Mouse (Mus musculus) thymus, postnatal 36 days (tissue): ENCODE results near the gene Ager.

ENCODE experiments used
- DNase-seq, 2 experiments: peaks; one replicate each; pipeline ENCODE4 v3.0.0; 2022; ENCODE audit warnings: mixed read lengths in 2 of 2

The Ager gene

DNA sequence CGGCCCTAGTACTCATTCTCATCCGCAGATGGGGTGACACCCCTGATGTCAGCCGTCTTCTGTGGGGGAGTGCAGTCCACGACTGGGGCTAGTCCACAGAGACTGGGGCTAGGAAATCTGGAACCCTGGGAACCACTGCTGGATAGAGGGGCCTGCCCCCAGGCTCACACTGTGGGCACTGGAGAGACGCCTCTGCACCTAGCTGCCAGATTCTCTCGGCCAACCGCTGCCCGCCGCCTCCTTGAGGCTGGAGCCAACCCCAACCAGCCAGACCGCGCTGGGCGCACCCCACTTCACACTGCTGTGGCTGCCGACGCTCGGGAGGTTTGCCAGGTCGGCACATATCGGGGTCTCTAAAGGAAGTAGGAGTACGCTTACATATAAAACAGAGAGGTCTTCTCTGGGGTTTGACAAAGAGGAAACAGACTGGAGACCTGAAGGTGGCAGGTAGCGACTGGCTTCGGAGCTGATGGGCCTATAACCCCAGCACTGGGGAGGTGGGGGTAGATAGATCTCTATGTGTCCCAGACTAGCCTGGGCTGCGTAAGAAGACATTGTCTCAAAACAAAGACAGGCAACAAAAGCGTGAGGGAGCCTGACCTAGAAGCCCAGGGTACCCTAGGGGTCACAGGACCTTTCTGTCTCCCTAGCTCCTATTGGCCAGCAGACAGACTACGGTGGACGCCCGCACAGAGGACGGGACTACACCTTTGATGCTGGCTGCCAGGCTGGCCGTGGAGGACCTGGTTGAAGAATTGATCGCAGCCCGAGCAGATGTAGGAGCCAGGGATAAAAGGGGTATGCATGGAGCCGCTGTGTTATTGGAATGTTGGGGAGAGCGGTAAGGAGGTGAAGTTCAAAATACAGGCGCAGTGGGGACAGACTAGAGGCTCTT is 11.5 kb upstream of the Ager start:
- DNase-seq = no peak

- DNase-seq = peak; percentile 59 to 92
Observed at GRCm38 (mm10) chr17:34586796-34587422, 10.8 kb upstream of the Ager start.

DNA sequence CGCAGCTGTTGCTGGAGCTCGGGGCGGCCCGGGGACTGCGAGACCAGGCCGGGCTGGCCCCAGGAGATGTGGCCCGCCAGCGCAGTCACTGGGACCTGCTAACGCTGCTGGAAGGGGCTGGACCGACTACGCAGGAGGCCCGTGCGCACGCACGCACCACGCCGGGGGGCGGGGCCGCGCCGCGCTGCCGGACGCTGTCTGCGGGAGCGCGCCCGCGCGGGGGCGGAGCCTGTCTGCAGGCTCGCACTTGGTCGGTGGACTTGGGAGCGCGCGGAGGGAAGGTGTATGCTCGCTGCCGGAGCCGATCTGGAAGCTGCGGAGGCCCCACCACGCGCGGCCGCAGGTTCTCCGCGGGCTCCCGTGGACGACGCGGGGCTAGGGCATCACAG is 10.2 kb upstream of the Ager start:
- DNase-seq = peak; percentile 97 to 98

- DNase-seq = no peak
Observed at GRCm38 (mm10) chr17:34587814-34588213, 9.8 kb upstream of the Ager start.

DNA sequence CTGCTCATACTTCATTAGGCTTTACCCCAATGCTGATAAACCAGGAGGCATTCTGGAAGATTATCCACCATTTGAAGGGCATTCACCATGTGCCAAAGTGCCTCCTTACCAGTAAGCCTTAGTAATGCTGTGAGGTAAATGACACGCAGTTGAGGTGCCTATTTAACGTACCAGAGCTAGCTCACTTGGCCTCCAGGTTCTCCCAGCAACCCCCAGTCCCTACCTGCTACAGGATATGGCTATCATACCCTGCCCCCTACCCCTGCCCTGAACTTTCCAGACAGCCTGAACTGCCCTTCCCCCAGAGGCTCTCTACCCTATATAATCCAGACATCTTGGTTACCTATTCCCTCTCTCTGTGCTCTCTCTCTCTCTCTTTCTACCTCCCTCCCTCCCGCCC is 8.9 kb upstream of the Ager start:
- peak in 1 of 2 experiments; percentile 42 for DNase-seq

DNA sequence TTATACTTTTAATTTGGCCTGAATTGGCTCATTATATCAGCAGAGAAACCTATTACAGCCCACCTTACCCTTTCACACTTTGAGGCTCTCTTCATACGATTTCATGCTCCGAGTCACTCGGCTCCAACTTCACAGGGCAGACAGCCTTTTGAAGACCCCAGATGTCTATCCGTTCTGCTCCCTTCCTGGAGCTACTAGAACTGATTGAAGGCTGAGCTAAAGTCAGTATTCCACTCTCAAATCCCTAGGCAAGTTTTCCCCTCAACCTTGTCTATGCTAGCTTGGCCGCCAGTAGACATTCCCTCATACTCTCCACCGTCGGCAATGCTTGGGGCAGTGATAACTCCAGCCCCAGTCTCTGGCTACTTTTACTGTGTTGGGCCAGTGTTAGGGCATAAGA is 8.5 kb upstream of the Ager start:
- DNase-seq = peak in 1 of 2 experiments; percentile 33

GRCm38 (mm10) chr17:34589681-34590101 is 8.0 kb upstream of the Ager start, which contains the start of gene Gpsm3:
Gpsm3 (plus strand) TSS chr17:34589806.
- DNase-seq = peak; percentile 79 to 82

DNA sequence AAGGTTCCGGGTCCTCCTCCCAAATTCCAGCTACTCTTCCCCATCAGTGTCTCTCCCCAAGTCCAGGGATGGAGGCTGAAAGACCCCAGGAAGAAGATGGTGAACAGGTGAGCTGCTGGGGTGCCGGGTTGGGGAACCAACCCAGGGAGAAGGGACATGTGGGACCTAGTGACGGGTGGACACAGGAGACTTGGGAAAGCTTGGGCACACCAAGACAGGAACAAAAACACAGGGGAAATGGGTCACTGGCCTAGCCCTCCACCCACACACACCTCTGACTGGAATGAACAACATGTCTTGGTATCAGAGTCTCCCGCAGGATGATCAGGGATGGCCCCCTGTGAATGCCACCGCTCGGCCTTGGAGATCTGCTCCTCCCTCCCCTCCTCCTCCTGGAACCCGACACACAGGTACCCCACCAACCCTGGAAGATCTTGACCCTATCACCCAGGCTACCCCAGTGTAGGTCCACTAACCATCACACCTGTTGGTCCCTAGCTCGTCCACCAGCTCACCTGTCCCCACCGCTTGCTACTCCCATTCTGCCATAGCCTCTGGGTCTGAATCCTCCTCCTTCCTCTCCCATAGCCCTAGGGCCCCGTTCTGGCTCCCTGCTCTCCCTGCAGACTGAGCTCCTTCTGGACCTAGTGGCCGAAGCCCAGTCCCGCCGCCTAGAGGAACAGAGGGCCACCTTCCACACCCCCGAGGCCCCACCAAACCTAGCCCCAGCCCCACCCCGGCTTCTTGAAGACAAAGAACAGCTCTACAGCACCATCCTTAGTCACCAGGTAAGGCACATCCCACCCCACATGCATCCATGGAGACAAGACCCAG is 7.3 kb upstream of the Ager start:
- peak; percentile 43 to 61 for DNase-seq

GRCm38 (mm10) chr17:34591029-34591993 is 6.4 kb upstream of the Ager start, which contains the start of gene Pbx2:
Pbx2 (plus strand) TSS chr17:34591266.
- peak; percentile 56 to 63 for DNase-seq

DNA sequence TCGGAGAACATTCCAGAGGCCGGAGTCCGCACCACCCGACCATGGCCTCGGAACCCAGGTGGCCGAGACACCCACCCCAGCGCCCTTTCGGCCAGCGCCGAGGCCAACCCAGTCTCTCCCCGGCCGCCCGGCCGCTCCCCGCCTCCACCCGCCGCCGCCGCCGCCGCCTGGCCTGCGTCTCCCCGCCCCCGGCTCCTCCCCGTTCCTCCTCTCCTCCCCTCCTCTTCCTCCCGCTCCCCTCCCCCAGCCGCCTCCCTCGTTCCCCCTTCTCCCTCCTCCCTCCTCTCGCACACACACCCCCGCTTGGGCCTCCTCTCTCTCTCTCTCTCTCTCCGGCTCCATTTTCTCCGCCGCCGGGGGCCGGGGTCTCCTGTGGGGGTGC is 5.7 kb upstream of the Ager start:
- peak; percentile 92 for DNase-seq

DNA sequence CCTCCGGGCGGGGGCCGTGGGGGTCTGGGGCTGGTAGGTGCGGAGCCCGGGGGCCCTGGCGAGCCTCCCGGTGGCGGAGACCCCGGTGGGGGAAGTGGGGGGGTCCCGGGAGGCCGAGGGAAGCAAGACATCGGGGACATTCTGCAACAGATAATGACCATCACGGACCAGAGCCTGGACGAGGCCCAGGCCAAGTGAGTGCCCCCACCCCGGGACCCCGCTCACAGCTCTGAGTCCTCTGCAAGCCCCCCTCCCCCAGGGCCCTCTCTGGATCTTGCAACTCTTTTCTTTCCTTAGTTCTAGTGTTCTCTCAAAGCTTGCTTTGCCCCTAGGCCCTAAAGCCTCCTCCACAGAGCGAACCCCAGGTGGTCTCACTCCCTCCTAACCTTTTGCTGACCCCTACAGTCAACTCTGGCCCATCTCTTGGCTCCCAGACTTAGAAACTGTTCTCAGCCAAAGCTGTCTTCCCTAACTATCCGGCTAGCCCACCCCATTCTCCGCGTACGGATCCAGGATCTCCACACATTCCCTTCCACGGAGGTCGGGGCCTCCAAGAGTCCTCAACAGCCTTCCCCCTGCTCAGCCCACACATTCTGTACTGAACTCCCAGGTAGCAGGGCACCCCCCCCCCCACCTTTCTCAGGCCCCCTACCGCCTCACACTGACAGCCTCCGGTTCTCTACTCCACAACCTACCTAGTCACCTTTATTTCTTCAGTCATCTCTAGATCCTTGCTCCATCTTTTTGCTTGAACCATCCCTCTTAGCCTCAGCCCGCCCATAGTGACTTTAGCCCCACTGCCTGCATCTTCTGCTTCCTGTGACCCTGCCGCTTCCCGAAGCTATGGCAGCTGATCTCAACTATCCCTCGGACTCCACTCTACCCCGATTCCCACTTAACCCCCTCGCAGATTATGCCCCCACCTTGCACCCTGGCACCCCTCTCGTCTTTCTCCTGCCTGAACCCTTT is 4.8 kb upstream of the Ager start:
- DNase-seq = peak; percentile 27 to 36

GRCm38 (mm10) chr17:34593752-34594525 is 3.7 kb upstream of the Ager start:
- no peak for DNase-seq

DNA sequence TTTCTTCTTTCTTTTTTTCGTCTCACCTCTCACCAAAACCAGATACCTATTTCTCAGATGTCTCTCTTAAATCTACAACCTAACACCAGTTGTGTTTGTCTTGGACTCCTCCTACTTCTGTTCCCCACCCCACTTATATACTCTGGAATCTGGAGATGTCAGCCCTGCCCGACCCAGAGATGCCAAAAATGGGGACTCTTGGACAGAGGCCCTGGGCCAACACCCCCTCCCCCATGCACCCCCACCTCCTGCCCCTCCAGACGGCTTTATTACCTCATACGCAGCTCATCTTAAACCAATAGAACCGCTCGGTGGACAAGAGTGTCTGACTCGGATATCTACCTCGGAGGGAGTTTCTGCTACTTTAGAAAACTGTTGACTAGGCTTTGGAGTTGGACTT is 1.6 kb upstream of the Ager start:
- no peak for DNase-seq

- DNase-seq = no peak
Observed at GRCm38 (mm10) chr17:34599891-34600290, 2.2 kb downstream of the Ager start.

DNA sequence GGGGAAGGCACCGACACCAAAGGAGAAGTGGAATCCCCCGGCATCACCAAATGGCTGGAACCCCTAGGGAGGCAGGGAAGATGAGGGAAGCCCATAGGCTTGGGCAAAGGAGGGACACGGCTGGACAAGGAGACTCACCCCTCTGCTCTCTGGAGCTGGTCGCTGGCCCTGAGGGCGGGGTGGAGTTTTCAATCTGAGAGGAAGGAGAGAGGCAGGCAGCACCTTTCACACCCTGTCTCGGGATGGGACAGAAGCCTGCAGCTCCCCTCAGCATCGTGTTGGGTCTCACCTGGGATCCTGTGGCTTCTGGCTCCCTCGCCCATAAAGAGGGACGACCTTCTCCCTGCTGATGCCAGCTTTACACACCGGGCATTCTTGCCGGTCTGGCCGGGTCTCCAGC is 4.1 kb downstream of the Ager start:
- DNase-seq = peak in 1 of 2 experiments; percentile 17

DNA sequence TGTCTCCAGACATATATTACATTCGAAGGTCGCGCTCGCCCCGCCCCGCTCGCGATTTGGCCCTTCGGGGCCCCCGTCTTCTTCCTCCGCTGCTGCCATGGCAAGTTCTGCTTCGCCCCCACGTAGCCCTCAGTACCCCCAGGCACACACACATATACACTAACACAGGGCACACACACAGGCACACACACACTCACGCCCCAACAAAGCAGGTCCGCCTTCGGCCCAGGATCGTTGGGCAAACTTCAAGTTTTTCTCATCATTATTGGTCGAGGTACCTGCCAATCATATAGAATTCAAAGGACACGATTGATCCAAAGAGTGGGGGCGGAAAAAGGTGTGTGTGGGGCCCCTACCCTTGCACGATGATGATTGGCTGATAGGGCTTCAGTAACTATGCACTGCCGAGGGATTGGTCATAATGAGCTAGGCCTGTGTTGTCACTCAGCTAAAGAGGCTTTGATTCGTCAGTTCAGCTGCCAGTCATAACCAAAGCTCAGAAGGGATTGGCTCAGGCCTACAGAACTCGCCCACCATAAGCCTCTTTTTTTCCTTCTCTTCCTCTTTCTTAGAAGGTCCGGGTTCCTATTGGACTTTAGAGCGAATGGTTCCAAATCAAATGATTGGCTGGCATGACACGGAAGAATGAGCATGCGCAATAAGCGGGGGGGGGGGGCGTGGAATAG is 5.9 kb downstream of the Ager start, which contains the start of gene Rnf5:
Gene Rnf5 (minus strand): TSS at position 316 of the 686 bp plus-strand sequence.
- peak; percentile 94 to 95 for DNase-seq

DNA sequence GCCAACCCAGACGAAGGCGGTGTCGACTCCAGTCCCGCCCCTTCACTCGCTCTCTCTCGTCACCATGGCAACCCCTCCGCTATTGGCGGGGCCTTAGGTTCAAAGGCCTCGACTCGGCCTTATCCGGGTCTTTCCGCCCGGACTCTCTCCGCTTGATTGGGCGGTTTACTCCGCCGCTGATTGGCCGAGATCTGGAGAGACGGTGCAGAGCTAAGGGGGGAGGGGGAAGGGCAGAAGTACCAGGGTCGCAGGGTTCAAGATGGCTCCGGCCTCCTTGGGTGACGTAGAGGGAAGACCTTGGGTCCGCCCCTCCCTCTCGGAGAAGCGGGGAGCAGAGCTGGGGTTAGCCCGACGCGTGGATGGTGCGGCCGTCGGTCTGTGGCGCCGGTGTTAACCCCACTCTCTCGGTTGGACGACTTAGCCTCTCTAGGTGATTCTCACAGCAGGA is 6.4 kb downstream of the Ager start, which contains the start of gene Agpat1:
Gene Agpat1 (plus strand): TSS at position 202 of the 448 bp plus-strand sequence.
- DNase-seq = peak; percentile 96 to 99

DNA sequence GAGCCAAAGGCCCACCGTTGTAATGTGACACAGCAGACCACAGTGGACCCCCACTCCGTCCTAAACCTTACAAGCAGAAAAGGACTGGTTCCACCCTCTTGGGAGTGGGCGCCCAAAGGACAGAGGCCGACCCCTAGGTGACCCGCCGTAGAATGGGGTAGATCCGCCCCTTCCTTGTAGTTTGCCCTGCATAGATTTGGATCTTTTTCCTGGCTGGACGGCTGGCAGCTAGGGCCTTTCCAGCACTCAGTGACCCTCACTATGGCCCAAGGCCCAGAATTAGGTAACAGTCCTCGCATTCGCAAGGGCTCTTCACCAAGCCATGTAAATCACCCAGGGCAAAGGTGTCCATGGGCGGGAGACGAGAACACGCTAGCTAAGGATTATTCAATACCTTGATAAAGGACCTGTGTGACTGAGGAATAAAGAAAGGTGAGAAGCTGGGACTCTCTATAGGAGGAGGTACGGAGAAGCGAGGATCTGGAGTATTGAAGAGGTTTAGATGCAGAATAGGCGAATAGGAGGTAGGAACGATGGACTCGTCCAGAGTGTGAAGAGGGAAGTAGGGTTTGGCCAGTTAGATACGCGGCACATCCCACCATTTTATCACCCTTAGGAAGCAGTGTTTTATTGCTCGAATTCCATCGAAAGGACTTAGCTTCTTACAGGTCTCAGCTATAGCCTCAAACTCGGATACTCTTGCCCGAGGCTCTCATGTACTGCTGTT is 7.0 kb downstream of the Ager start:
- DNase-seq = peak in 1 of 2 experiments; percentile 5
